Mouse (Mus musculus): ENCODE data around the gene Pagr1b. TPM values are rescaled to one million over a fixed set of nuclear protein-coding genes. Genes with fewer than 3 reads are reported as not detected.

Pagr1b gene
- polyA plus RNA-seq, 1 experiment from 2014 or later: not detected

DNA sequence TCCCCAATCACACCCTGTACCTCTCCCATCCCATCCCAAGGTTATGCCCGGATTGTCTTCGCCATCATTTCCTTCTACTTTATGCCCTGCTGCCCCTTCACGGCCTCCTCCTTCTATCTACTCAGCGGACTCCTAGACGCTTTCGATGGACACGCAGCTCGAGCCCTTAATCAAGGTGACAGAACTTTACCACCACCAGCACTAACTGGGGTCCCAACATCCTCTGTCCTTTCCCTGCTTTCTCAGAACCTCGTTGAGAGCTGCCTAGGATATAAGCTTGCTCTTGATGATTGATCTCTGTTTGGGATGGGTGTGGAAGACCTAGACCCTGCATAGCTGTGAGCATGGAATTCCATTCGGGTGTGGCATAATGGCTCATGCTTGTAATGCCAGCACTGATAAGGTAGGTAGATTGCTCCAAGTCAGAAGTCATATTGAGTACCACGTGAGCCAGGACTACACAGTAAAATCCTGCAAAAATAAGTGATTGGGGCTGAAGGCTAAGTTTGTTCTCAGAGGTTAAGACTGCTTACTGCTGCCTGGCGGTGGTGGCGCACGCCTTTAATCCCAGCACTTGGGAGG, 39.3 kb downstream of the Pagr1b start:
- H3K4me1 ChIP-seq (ENCODE audit: control insufficient read depth, insufficient read depth, low read length): peaks cover 5% of the 10 kb centered on the region
- H3K36me3 ChIP-seq (ENCODE audit: control insufficient read depth, insufficient read depth, low read length): peaks cover 17% of the 10 kb centered on the region; the same call in 1 of the 2 replicates
- H3K9me3 ChIP-seq (replicated peaks; ENCODE audit: control insufficient read depth, low read length): no peaks in the 10 kb centered on the region
- H3K4me3 ChIP-seq (ENCODE audit: low read depth, low read length): peak overlapping the region; percentile 91
- H3K27ac ChIP-seq (ENCODE audit: low read depth, low read length): no peak overlapping the region
- peak overlapping the region; percentile 92 for H3K4me2 ChIP-seq
- H3K27me3 ChIP-seq (ENCODE audit: control insufficient read depth, insufficient read depth, low read length): no peaks in the 10 kb centered on the region
- no peak for ATAC-seq (replicated peaks; ENCODE audit: insufficient number of reproducible peaks, low FRiP score, low TSS enrichment)
- peak overlapping the region; percentile 98 for H3K9ac ChIP-seq (ENCODE audit: low read depth, low read length)
- 25% methylated on average over 14 of the region's 14 CpGs for WGBS (ENCODE audit: insufficient replicate concordance)

DNA sequence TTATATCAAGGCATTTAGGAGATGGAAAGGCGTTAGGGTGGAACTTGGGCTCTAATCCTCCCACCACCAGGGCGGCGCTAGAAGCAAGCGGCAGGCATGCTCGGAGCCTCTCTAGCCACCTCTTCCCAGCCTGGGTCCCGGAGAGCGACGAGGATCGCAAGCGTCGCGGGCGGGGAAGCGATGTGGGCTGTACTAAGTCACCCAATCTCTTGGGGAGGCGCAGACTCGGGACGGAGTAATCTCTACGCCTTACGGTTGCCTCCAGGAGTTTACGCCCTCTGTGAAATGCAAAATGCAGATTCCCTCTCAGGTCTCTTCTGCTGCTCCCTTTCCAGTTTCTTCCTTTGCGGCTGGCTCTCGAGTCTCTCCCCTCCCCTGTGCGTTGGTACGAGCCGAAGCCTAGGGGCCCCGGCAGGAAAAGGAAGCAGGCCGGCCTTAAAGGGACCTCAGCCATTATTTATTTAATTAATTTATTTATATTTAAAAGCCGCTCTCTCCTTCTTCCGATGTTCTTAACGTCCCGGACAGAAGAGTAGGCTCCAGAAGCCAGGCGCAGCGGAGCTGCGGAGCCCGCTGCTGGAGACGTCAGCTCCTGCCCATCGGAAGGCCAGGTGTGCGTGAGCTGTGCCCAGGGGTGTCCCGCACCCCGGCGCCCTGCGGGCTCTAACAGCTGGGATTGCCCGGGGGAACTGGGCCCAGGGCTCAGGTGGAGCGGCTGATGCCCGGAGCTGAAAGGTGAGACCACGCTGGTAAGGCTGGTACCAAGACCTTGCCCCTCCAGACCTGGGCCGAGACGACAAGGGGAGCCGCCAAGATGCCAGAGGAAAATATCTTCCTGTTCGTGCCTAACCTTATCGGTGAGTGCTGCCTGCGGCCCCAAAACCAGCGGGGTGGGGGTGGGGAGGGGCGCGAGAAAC, 40.1 kb downstream of the Pagr1b start, which contains the start of gene Cdiptos:
Gene Cdiptos, minus strand, starts transcription at position 149 of the 917 bp plus-strand sequence.
- Histone ChIP-seq H3K27me3 (ENCODE audit: control insufficient read depth, insufficient read depth, low read length) (no peaks in the 10 kb centered on the region), H3K4me1 (ENCODE audit: control insufficient read depth, insufficient read depth, low read length) (peaks cover 5% of the 10 kb centered on the region), H3K4me3 (ENCODE audit: low read depth, low read length) (peak within 1 kb of the TSS; percentile 91), H3K4me2 (peak within 1 kb of the TSS; percentile 92), H3K36me3 (ENCODE audit: control insufficient read depth, insufficient read depth, low read length) (peaks cover 17% of the 10 kb centered on the region; the same call in 1 of the 2 replicates), H3K9ac (ENCODE audit: low read depth, low read length) (peak within 1 kb of the TSS; percentile 98), H3K9me3 (replicated peaks; ENCODE audit: control insufficient read depth, low read length) (no peaks in the 10 kb centered on the region), H3K27ac (ENCODE audit: low read depth, low read length) (peak within 1 kb of the TSS; percentile 94)
- peak; percentile 91 for ATAC-seq (replicated peaks; ENCODE audit: insufficient number of reproducible peaks, low FRiP score, low TSS enrichment)
- WGBS (ENCODE audit: insufficient replicate concordance): under 1% methylated on average over 54 of the region's 55 CpGs

DNA sequence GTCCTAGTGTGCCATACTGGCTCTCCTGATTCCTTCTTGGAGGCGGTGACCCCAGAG, 40.6 kb downstream of the Pagr1b start, which contains the start of gene Cdipt:
Gene Cdipt, plus strand, starts transcription at position 22 of the 57 bp plus-strand sequence.
- Histone ChIP-seq H3K9me3 (replicated peaks; ENCODE audit: control insufficient read depth, low read length) (no peaks in the 10 kb centered on the region), H3K27me3 (ENCODE audit: control insufficient read depth, insufficient read depth, low read length) (no peaks in the 10 kb centered on the region), H3K9ac (ENCODE audit: low read depth, low read length) (peak within 1 kb of the TSS; percentile 98), H3K4me3 (ENCODE audit: low read depth, low read length) (peak within 1 kb of the TSS; percentile 91), H3K27ac (ENCODE audit: low read depth, low read length) (peak within 1 kb of the TSS; percentile 94), H3K4me1 (ENCODE audit: control insufficient read depth, insufficient read depth, low read length) (peaks cover 5% of the 10 kb centered on the region), H3K36me3 (ENCODE audit: control insufficient read depth, insufficient read depth, low read length) (peaks cover 17% of the 10 kb centered on the region; the same call in 1 of the 2 replicates), H3K4me2 (peak within 1 kb of the TSS; percentile 92)
- no peak for ATAC-seq (replicated peaks; ENCODE audit: insufficient number of reproducible peaks, low FRiP score, low TSS enrichment)
- WGBS (ENCODE audit: insufficient replicate concordance): 10% methylated on average over 1 of the region's 1 CpGs

DNA sequence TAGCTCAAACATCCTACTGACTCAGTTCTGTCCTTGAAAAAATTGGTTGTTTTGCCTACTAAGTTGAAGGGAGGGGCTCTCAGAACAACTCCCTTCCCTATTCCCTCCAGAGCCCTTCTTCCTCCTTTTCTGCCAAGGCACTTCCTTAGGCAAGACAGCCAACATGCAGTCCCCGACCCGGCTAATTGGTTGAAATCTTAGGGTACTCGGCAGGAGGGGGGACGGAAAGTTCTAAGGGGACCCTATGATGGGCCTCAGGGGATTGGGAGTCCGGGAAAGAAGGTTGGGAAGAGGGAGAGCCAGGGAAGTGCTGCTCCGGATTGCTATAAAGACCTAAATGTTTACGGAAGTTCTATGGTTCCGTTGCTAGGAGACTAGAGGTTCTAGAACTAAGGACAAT, 40.8 kb downstream of the Pagr1b start:
- ATAC-seq (replicated peaks; ENCODE audit: insufficient number of reproducible peaks, low FRiP score, low TSS enrichment): no peak
- H3K9ac ChIP-seq (ENCODE audit: low read depth, low read length): peak overlapping the region; percentile 47; the same call in 1 of the 2 replicates
- H3K4me2 ChIP-seq: peak overlapping the region; percentile 92
- peaks cover 17% of the 10 kb centered on the region; the same call in 1 of the 2 replicates for H3K36me3 ChIP-seq (ENCODE audit: control insufficient read depth, insufficient read depth, low read length)
- peak overlapping the region; percentile 91 for H3K4me3 ChIP-seq (ENCODE audit: low read depth, low read length)
- H3K9me3 ChIP-seq (replicated peaks; ENCODE audit: control insufficient read depth, low read length): no peaks in the 10 kb centered on the region
- WGBS (ENCODE audit: insufficient replicate concordance): 12% methylated on average over 8 of the region's 8 CpGs
- no peaks in the 10 kb centered on the region for H3K27me3 ChIP-seq (ENCODE audit: control insufficient read depth, insufficient read depth, low read length)
- H3K4me1 ChIP-seq (ENCODE audit: control insufficient read depth, insufficient read depth, low read length): peaks cover 5% of the 10 kb centered on the region
- no peak overlapping the region for H3K27ac ChIP-seq (ENCODE audit: low read depth, low read length)

DNA sequence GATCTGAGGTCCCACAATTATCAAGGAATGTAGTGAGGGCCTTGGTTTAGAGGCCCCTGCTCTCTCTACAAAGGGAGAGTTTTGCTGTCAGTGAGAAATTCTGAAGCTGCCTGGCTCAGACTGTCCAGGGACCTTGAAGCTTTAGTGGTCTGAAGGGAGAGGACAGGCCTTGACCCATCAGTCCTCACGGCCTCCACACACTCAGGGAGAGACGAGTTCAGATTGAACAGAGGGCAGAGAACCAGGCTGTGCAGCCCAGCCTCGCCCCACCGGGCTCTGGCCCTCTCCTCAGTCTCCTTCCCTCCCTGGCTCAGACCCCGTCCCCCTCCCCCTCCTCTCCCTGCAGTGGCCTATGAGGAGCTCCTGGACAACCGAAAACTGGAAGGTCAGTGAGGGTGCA, 48.9 kb downstream of the Pagr1b start:
- no peak overlapping the region for H3K4me2 ChIP-seq
- no peak overlapping the region for H3K27ac ChIP-seq (ENCODE audit: low read depth, low read length)
- no peak overlapping the region for H3K4me3 ChIP-seq (ENCODE audit: low read depth, low read length)
- no peak for ATAC-seq (replicated peaks; ENCODE audit: insufficient number of reproducible peaks, low FRiP score, low TSS enrichment)
- no peaks in the 10 kb centered on the region for H3K36me3 ChIP-seq (ENCODE audit: control insufficient read depth, insufficient read depth, low read length)
- 55% methylated on average over 6 of the region's 6 CpGs for WGBS (ENCODE audit: insufficient replicate concordance)
- no peaks in the 10 kb centered on the region for H3K9me3 ChIP-seq (replicated peaks; ENCODE audit: control insufficient read depth, low read length)
- H3K4me1 ChIP-seq (ENCODE audit: control insufficient read depth, insufficient read depth, low read length): no peaks in the 10 kb centered on the region
- H3K9ac ChIP-seq (ENCODE audit: low read depth, low read length): no peak overlapping the region
- H3K27me3 ChIP-seq (ENCODE audit: control insufficient read depth, insufficient read depth, low read length): peaks cover 21% of the 10 kb centered on the region

DNA sequence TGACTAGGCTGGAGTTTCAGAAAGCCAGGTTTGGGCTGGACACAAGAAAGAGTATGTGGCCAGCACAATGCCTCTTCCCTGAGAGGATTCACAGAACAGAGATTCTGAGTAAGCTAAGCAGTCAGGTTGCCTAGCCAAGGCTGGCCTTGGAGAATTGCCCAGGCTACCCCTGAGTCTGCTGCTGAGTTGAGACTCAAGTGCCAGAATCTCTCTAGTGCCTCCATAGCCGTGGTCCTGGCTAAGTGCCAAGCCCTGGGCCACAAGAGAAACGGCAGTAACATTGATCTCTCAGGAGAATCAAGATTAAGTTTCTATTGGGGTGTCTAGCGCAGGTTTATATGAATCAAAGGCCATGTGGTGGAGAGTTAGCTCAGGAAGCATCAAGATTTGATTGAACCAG, 50.7 kb downstream of the Pagr1b start:
- no peaks in the 10 kb centered on the region for H3K9me3 ChIP-seq (replicated peaks; ENCODE audit: control insufficient read depth, low read length)
- no peaks in the 10 kb centered on the region for H3K4me1 ChIP-seq (ENCODE audit: control insufficient read depth, insufficient read depth, low read length)
- H3K4me3 ChIP-seq (ENCODE audit: low read depth, low read length): no peak overlapping the region
- H3K27ac ChIP-seq (ENCODE audit: low read depth, low read length): no peak overlapping the region
- no peak overlapping the region for H3K4me2 ChIP-seq
- 58% methylated on average over 3 of the region's 3 CpGs for WGBS (ENCODE audit: insufficient replicate concordance)
- H3K27me3 ChIP-seq (ENCODE audit: control insufficient read depth, insufficient read depth, low read length): peaks cover 24% of the 10 kb centered on the region
- no peaks in the 10 kb centered on the region for H3K36me3 ChIP-seq (ENCODE audit: control insufficient read depth, insufficient read depth, low read length)
- ATAC-seq (replicated peaks; ENCODE audit: insufficient number of reproducible peaks, low FRiP score, low TSS enrichment): no peak
- H3K9ac ChIP-seq (ENCODE audit: low read depth, low read length): no peak overlapping the region

DNA sequence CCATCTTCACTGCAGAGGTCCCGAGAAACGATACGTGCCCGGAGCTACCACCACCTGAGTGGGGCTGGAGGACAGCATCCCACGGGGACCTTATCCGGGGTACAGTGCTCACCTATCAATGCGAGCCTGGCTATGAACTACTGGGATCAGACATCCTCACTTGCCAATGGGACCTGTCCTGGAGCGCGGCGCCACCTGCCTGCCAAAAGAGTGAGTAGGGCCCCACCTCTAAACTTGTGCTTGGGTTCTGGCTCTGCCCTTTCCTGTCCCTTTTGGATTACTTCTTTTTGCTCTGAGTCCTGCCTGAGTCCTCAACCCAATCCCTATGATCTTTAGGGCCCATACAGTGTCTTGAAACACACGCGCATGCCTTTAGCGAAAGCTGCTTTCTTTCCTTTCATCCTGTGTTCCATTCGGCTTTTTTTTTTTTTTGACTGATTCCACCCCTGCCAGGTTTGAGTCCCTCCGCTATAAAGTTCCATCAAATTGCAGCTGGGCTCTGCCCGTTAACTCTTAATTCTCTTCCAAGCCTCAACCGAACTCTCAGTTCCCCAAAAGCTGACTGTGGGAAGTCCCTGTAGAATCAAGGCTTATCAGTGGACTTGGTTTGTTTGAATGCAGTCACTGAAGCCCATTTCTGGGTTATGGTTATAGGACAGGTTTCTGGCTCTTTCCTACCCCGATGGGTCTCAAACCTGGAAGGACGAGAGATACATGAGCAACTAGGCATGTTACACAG, 52.6 kb downstream of the Pagr1b start:
- H3K9me3 ChIP-seq (replicated peaks; ENCODE audit: control insufficient read depth, low read length): no peaks in the 10 kb centered on the region
- H3K4me2 ChIP-seq: peak overlapping the region; percentile 21
- no peaks in the 10 kb centered on the region for H3K36me3 ChIP-seq (ENCODE audit: control insufficient read depth, insufficient read depth, low read length)
- no peak overlapping the region for H3K9ac ChIP-seq (ENCODE audit: low read depth, low read length)
- H3K4me1 ChIP-seq (ENCODE audit: control insufficient read depth, insufficient read depth, low read length): no peaks in the 10 kb centered on the region
- H3K27me3 ChIP-seq (ENCODE audit: control insufficient read depth, insufficient read depth, low read length): peaks cover 24% of the 10 kb centered on the region
- ATAC-seq (replicated peaks; ENCODE audit: insufficient number of reproducible peaks, low FRiP score, low TSS enrichment): no peak
- no peak overlapping the region for H3K4me3 ChIP-seq (ENCODE audit: low read depth, low read length)
- WGBS (ENCODE audit: insufficient replicate concordance): 27% methylated on average over 19 of the region's 19 CpGs
- H3K27ac ChIP-seq (ENCODE audit: low read depth, low read length): no peak overlapping the region

DNA sequence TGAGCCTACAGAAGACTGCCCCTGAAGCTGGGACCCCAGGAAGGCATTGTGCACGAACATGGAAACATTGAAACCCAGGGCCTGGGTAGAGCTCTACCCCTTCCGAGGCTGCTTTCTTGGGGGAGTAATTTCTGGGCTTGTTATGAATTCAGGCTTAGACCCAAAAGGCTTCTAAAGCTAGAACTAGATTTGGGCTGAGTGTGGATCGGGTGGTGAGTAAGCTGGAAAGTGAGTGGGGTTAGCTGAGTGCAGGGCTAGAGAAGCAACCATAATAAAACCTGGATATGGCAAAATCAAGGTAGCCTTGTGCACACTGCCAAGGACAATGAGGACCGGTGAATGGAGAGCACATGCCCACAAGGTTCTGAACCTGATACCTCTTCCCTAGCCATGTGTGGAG, 54.3 kb downstream of the Pagr1b start:
- Histone ChIP-seq H3K27me3 (ENCODE audit: control insufficient read depth, insufficient read depth, low read length) (peaks cover 24% of the 10 kb centered on the region), H3K4me2 (no peak overlapping the region), H3K36me3 (ENCODE audit: control insufficient read depth, insufficient read depth, low read length) (no peaks in the 10 kb centered on the region), H3K4me1 (ENCODE audit: control insufficient read depth, insufficient read depth, low read length) (no peaks in the 10 kb centered on the region), H3K9me3 (replicated peaks; ENCODE audit: control insufficient read depth, low read length) (no peaks in the 10 kb centered on the region), H3K4me3 (ENCODE audit: low read depth, low read length) (no peak overlapping the region), H3K27ac (ENCODE audit: low read depth, low read length) (no peak overlapping the region), H3K9ac (ENCODE audit: low read depth, low read length) (no peak overlapping the region)
- WGBS (ENCODE audit: insufficient replicate concordance): 69% methylated on average over 4 of the region's 4 CpGs
- ATAC-seq (replicated peaks; ENCODE audit: insufficient number of reproducible peaks, low FRiP score, low TSS enrichment): no peak

All from heart, embryonic 11.5 days (tissue).